Mouse (Mus musculus): ENCODE measurements around the gene Olfr99. TPM values are rescaled to one million over a fixed set of nuclear protein-coding genes. Genes with fewer than 3 reads are reported as not detected.
A peak's percentile ranks its signal among the peaks of the same experiment; 100 is the strongest.

Gene Olfr99
- polyA plus RNA-seq, 1 experiment from 2014 or later: 0.13 TPM

DNA sequence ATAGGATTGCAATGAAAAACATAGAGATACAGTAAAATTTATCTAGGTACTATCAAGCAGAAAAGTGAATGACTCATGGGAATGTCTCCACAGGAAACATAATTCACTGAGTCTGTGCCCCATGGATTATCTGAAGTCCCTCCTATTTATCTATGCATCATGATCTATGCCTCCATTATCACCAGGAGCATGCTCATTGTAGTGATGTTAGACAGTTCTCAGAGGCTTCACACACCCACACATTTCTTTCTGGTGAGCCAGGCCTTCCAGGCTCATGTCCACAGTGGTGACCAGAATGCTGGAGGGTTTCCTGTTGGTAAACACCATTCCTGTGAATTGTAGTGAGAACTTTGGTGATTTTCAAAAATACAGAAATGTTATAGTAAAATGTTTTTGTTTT lies 6.7 kb downstream of the Olfr99 start:
- no peak overlapping the region for H3K4me3 ChIP-seq (ENCODE audit: low read depth, low read length)
- no peaks in the 10 kb centered on the region for H3K27me3 ChIP-seq (replicated peaks; ENCODE audit: control insufficient read depth, insufficient read depth, low read length)
- H3K4me1 ChIP-seq (replicated peaks; ENCODE audit: control insufficient read depth, insufficient read depth, low read length): no peaks in the 10 kb centered on the region
- no peak for ATAC-seq
- H3K9me3 ChIP-seq (ENCODE audit: control insufficient read depth): no peaks in the 10 kb centered on the region
- no peak overlapping the region for H3K27ac ChIP-seq (ENCODE audit: low read depth, low read length)
- no peaks in the 10 kb centered on the region for H3K36me3 ChIP-seq (ENCODE audit: control insufficient read depth, insufficient read depth)
- no peak for TF ChIP-seq CTCF (IDR thresholded peaks at IDR 0.05; ENCODE audit: low read depth)
- no peak overlapping the region for H3K9ac ChIP-seq (ENCODE audit: low read depth, low read length)
- no peak overlapping the region for H3K4me2 ChIP-seq (replicated peaks; ENCODE audit: low read depth)

DNA sequence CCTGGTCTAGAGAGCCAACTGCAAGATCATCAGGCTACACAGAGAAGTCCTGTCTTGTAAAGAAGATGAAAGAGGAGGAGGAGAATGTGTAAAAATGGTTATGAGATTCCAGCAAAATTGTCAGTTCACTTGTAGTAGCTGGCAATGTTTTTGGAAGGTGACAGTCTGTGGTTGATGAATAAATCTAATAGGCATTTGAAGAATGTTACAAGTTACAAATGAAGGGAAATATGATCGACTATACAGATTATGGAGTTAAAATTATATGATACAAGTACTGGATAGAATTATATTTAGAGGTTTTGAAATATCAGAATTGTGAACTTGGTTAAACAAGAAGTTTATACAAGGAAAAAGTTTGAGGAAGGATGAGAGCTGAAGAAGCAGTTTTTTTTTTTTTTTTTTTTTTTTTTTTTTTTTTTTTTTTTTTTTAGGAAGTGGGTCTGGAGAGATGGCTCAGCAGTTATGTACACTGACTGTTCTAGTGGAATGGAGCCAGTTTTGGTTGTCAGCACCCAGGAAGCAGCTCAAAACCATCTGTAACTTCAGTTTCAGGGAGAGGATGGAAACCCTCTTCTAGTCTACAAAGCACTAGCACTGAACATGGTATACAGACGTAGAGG lies 7.5 kb downstream of the Olfr99 start:
- H3K27ac ChIP-seq (ENCODE audit: low read depth, low read length): no peak overlapping the region
- H3K4me3 ChIP-seq (ENCODE audit: low read depth, low read length): no peak overlapping the region
- no peak overlapping the region for H3K4me2 ChIP-seq (replicated peaks; ENCODE audit: low read depth)
- no peaks in the 10 kb centered on the region for H3K9me3 ChIP-seq (ENCODE audit: control insufficient read depth)
- 77% methylated on average over 2 of the region's 2 CpGs for WGBS
- no peaks in the 10 kb centered on the region for H3K36me3 ChIP-seq (ENCODE audit: control insufficient read depth, insufficient read depth)
- H3K9ac ChIP-seq (ENCODE audit: low read depth, low read length): no peak overlapping the region
- H3K27me3 ChIP-seq (replicated peaks; ENCODE audit: control insufficient read depth, insufficient read depth, low read length): no peaks in the 10 kb centered on the region
- no peak for TF ChIP-seq CTCF (IDR thresholded peaks at IDR 0.05; ENCODE audit: low read depth)
- H3K4me1 ChIP-seq (replicated peaks; ENCODE audit: control insufficient read depth, insufficient read depth, low read length): no peaks in the 10 kb centered on the region
- no peak for ATAC-seq

DNA sequence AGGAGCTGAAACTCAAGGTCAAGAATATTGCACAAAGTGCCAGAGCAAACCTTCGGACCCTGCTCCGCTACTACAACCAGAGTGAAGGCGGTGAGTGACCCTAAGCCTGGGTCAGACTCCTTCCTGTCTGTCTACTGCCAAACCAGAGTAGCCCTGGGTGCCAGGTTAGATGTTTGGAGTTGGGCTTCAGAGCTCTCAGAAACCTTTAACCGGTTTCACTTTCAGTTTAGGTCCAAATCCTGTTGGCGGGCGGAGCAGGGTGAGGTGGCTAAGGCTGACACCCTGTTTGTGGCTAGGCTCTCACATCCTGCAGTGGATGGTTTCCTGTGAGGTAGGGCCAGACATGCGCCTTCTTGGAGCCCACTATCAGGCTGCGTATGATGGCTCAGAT lies 12.6 kb downstream of the Olfr99 start:
- TF ChIP-seq CTCF (IDR thresholded peaks at IDR 0.05; ENCODE audit: low read depth): no peak
- Histone ChIP-seq H3K9me3 (ENCODE audit: control insufficient read depth) (no peaks in the 10 kb centered on the region), H3K4me3 (ENCODE audit: low read depth, low read length) (peak overlapping the region; percentile 74), H3K9ac (ENCODE audit: low read depth, low read length) (peak overlapping the region; percentile 48; the same call in 1 of the 2 replicates), H3K4me2 (replicated peaks; ENCODE audit: low read depth) (peak overlapping the region; percentile 97), H3K27me3 (replicated peaks; ENCODE audit: control insufficient read depth, insufficient read depth, low read length) (no peaks in the 10 kb centered on the region), H3K27ac (ENCODE audit: low read depth, low read length) (no peak overlapping the region), H3K4me1 (replicated peaks; ENCODE audit: control insufficient read depth, insufficient read depth, low read length) (no peaks in the 10 kb centered on the region), H3K36me3 (ENCODE audit: control insufficient read depth, insufficient read depth) (no peaks in the 10 kb centered on the region)
- 39% methylated on average over 8 of the region's 8 CpGs for WGBS
- ATAC-seq: peak; percentile 62

DNA sequence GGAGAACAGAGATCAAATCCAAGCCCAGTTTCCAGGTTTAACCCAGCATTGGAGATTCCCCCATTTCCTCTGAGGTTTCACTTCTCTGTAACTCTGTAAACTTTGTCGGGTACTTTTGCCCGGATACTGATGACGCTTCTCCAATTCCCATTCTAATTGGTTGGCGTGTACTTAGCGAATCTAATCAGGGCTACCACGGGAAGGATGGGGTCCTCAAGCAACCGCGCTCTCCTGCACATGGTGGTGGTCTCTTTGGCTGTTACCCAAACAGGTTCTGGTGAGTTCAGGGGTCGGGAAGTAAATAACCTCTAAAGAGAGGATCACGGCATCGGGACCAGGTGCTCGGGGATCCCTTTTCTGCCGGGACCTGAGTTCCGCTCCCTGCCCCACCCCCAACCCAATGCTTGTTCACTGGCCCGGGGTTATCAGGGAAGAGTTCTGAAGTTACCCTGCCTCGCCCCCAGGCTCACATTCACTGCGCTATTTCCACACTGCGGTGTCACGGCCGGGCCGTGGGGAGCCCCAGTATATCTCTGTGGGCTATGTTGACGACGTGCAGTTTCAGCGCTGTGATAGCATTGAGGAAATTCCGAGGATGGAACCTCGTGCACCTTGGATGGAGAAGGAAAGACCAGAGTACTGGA lies 13.1 kb downstream of the Olfr99 start, which contains the start of gene H2-M3:
TSS of gene H2-M3 (plus strand) at position 163 of the 644 bp plus-strand sequence.
- no peak for TF ChIP-seq CTCF (IDR thresholded peaks at IDR 0.05; ENCODE audit: low read depth)
- peak within 1 kb of the TSS; percentile 48 for H3K9ac ChIP-seq (ENCODE audit: low read depth, low read length)
- H3K27me3 ChIP-seq (replicated peaks; ENCODE audit: control insufficient read depth, insufficient read depth, low read length): no peaks in the 10 kb centered on the region
- 1% methylated on average over 26 of the region's 26 CpGs for WGBS
- peak; percentile 92 for ATAC-seq
- H3K36me3 ChIP-seq (ENCODE audit: control insufficient read depth, insufficient read depth): no peaks in the 10 kb centered on the region
- H3K4me1 ChIP-seq (replicated peaks; ENCODE audit: control insufficient read depth, insufficient read depth, low read length): no peaks in the 10 kb centered on the region
- H3K9me3 ChIP-seq (ENCODE audit: control insufficient read depth): no peaks in the 10 kb centered on the region
- H3K4me2 ChIP-seq (replicated peaks; ENCODE audit: low read depth): peak within 1 kb of the TSS; percentile 97
- H3K4me3 ChIP-seq (ENCODE audit: low read depth, low read length): peak within 1 kb of the TSS; percentile 74
- no peak within 1 kb of the TSS for H3K27ac ChIP-seq (ENCODE audit: low read depth, low read length)

DNA sequence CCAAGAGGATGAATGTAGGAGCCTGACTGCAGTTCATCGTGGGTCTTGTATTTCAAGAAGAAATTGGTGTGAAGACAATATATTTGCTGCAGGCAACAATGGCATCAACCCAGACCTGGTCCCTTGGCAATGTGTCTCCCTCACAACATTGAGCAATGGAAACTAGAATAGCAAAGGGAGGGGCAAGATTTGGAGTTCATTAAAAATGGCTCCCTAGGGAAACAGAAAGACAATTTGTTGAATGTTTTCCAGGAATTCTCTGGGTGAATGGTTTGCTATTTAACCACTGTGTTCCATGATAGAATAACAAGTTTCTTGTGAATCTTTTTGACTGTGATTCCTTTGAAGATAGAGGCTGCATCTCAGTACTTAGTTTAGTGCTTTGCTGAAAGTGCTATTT lies 19.6 kb downstream of the Olfr99 start, which contains the start of gene Olfr98:
TSS of gene Olfr98 (minus strand) at position 124 of the 400 bp plus-strand sequence.
- H3K27ac ChIP-seq (ENCODE audit: low read depth, low read length): no peak within 1 kb of the TSS
- no peak for ATAC-seq
- H3K4me2 ChIP-seq (replicated peaks; ENCODE audit: low read depth): no peak within 1 kb of the TSS
- no peaks in the 10 kb centered on the region for H3K27me3 ChIP-seq (replicated peaks; ENCODE audit: control insufficient read depth, insufficient read depth, low read length)
- no peak within 1 kb of the TSS for H3K4me3 ChIP-seq (ENCODE audit: low read depth, low read length)
- no peak within 1 kb of the TSS for H3K9ac ChIP-seq (ENCODE audit: low read depth, low read length)
- TF ChIP-seq CTCF (IDR thresholded peaks at IDR 0.05; ENCODE audit: low read depth): no peak
- H3K9me3 ChIP-seq (ENCODE audit: control insufficient read depth): no peaks in the 10 kb centered on the region
- H3K4me1 ChIP-seq (replicated peaks; ENCODE audit: control insufficient read depth, insufficient read depth, low read length): no peaks in the 10 kb centered on the region
- 85% methylated on average over 1 of the region's 1 CpGs for WGBS
- no peaks in the 10 kb centered on the region for H3K36me3 ChIP-seq (ENCODE audit: control insufficient read depth, insufficient read depth)

DNA sequence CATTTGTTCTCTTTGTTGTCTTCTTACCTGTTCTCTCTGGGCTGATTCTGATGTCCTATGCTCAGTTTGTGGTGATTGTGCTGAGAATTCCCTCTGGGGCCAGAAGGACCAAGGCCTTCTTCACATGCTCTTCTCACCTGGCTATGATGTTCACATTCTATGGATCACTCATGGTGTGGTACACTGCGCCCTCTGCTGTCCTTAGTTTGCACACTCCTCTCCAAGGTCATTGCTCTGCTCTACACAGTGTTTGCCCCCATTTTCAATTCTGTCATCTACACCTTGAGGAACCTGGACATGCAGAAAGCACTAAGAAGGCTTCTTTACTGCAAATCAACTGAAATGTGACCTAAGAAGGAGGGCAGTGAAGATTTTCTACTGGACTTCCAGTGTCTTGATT lies 32.7 kb downstream of the Olfr99 start:
- Histone ChIP-seq H3K9ac (ENCODE audit: low read depth, low read length) (no peak overlapping the region), H3K4me1 (replicated peaks; ENCODE audit: control insufficient read depth, insufficient read depth, low read length) (no peaks in the 10 kb centered on the region), H3K4me2 (replicated peaks; ENCODE audit: low read depth) (no peak overlapping the region), H3K27me3 (replicated peaks; ENCODE audit: control insufficient read depth, insufficient read depth, low read length) (no peaks in the 10 kb centered on the region), H3K36me3 (ENCODE audit: control insufficient read depth, insufficient read depth) (no peaks in the 10 kb centered on the region), H3K27ac (ENCODE audit: low read depth, low read length) (no peak overlapping the region), H3K9me3 (ENCODE audit: control insufficient read depth) (no peaks in the 10 kb centered on the region), H3K4me3 (ENCODE audit: low read depth, low read length) (no peak overlapping the region)
- no peak for ATAC-seq
- WGBS: 14% methylated on average over 1 of the region's 1 CpGs
- peak; percentile 75 for TF ChIP-seq CTCF (IDR thresholded peaks at IDR 0.05; ENCODE audit: low read depth)
